Comparison of ENCODE assay signal across 8 mouse cellular contexts in genomic region chr7:126704121-126704980, GRCm38 (mm10). TPM values are rescaled to one million over a fixed set of nuclear protein-coding genes. Genes with fewer than 3 reads are reported as not detected.
DNase-seq lines count a peak whose midpoint lies in the region; ATAC-seq and TF ChIP-seq lines count a peak whose summit lies in the region.

No protein-coding gene starts in this region.

- peak; percentile 82 for ATAC-seq in hindbrain, embryonic 11.5 days (ENCODE audit: low FRiP score)

- no peaks in the 10 kb centered on the region for H3K27me3 ChIP-seq in hindbrain, embryonic 11.5 days (ENCODE audit: control insufficient read depth, insufficient read depth, low read length)

- H3K27ac ChIP-seq in ES-E14 (ENCODE audit: insufficient read depth, low read depth, low read length, poor library complexity, severe bottlenecking) = no peak overlapping the region
- H3K27ac ChIP-seq in hindbrain, embryonic 11.5 days (ENCODE audit: low read depth, low read length) = no peak overlapping the region

- WGBS in hindbrain, embryonic 11.5 days = 3% methylated on average over 38 of the region's 39 CpGs

- H3K36me3 ChIP-seq in ES-E14 (ENCODE audit: control insufficient read depth, insufficient read depth, low read length, poor library complexity, severe bottlenecking) = peaks cover 5% of the 10 kb centered on the region
- H3K36me3 ChIP-seq in hindbrain, embryonic 11.5 days (ENCODE audit: control insufficient read depth, insufficient read depth, low read length) = no peaks in the 10 kb centered on the region

- H3K4me3 ChIP-seq in ES-E14 (ENCODE audit: insufficient read depth in 1 of 2, low read depth in 1 of 2, low read length in 2 of 2, poor library complexity in 1 of 2, severe bottlenecking in 1 of 2) = peak overlapping the region; percentile 61 to 75
- H3K4me3 ChIP-seq in hindbrain, embryonic 11.5 days (ENCODE audit: low read depth, low read length) = peak overlapping the region; percentile 65

- H3K4me1 ChIP-seq in ES-E14 (ENCODE audit: control insufficient read depth in 2 of 2, insufficient read depth in 2 of 2, low read length in 2 of 2, poor library complexity in 1 of 2) = peaks cover 3 to 10% of the 10 kb centered on the region in 2 experiments; a peak in 1 of 4 replicates
- peaks cover 11% of the 10 kb centered on the region for H3K4me1 ChIP-seq in hindbrain, embryonic 11.5 days (replicated peaks; ENCODE audit: control insufficient read depth, insufficient read depth, low read length)

- in situ Hi-C loops in ES-E14 (cut with MboI; ENCODE audit: low sequenced_read_pairs in 2 of 2, unreplicated experiment in 2 of 2) = no loop called here

- no peak for DNase-seq in ES-E14 (ENCODE audit: low read depth, low spot score)
- DNase-seq in cerebellum, adult 11-12 months = peak; percentile 89
- DNase-seq in forelimb bud, embryonic 11.5 days (ENCODE audit: low read depth, low spot score) = peak; percentile 55
- DNase-seq in hindbrain, embryonic 11.5 days (ENCODE audit: low spot score) = peak; percentile 83
- peak; percentile 88 to 93 for DNase-seq in left cerebral cortex, adult 18-20 months (ENCODE audit: low spot score in 2 of 2)
- DNase-seq in lung, postnatal 36 days = peak; percentile 88
- DNase-seq in retina, postnatal 1 day = peak; percentile 84
- peak; percentile 92 to 94 for DNase-seq in thymus, postnatal 36 days

- no peaks in the 10 kb centered on the region for H3K9me3 ChIP-seq in ES-E14 (ENCODE audit: control insufficient read depth, insufficient read depth, low read depth, low read length)
- H3K9me3 ChIP-seq in hindbrain, embryonic 11.5 days (ENCODE audit: control insufficient read depth, low read length) = no peaks in the 10 kb centered on the region

- H3K4me2 ChIP-seq in hindbrain, embryonic 11.5 days (replicated peaks; ENCODE audit: low read depth, low read length) = peak overlapping the region; percentile 92

- H3K9ac ChIP-seq in ES-E14 (ENCODE audit: insufficient read depth, low read depth, low read length, poor library complexity, severe bottlenecking) = peak overlapping the region; percentile 32; the same call in 1 of the 2 replicates
- H3K9ac ChIP-seq in hindbrain, embryonic 11.5 days (ENCODE audit: low read depth, low read length) = peak overlapping the region; percentile 72

TF ChIP-seq in ES-E14, 5 proteins besides CTCF, POLR2A, EP300 and RAD21:
- TF ChIP-seq CHD2 (IDR thresholded peaks at IDR 0.05; ENCODE audit: low read depth, low read length) (no peak), MAFK (IDR thresholded peaks at IDR 0.05; ENCODE audit: insufficient read depth, low read depth, low read length) (no peak), ZC3H11A (IDR thresholded peaks at IDR 0.05; ENCODE audit: borderline replicate concordance, low read depth, low read length) (no peak), ZNF384 (IDR thresholded peaks at IDR 0.05; ENCODE audit: low read depth, low read length) (no peak), HCFC1 (IDR thresholded peaks at IDR 0.05; ENCODE audit: borderline replicate concordance, insufficient read depth, low read length) (no peak)

RNA-seq across cellular contexts. Expression of gene Coro1a, which starts 3.2 kb away (rescaled TPM):
- 4.1 and 10.3 TPM in 2 replicates for total RNA-seq in ES-E14 (2012; rRNA removed)
- polyA plus RNA-seq in hindbrain, embryonic 11.5 days (2014; fragmentation: Nextera tagmentation; extraction: Ambion mirVana) = 45.3 and 47.8 TPM in 2 replicates
- 100 to 1,000 TPM; 161 to 166 TPM for total RNA-seq in left cerebral cortex, adult 18-20 months (2021)

RNA-seq across cellular contexts. Expression of gene Slx1b, which starts 8.8 kb away (rescaled TPM):
- 22.3 and 27.7 TPM in 2 replicates for total RNA-seq in ES-E14 (2012; rRNA removed)
- 9.8 and 10.7 TPM in 2 replicates for polyA plus RNA-seq in hindbrain, embryonic 11.5 days (2014; fragmentation: Nextera tagmentation; extraction: Ambion mirVana)
- total RNA-seq in left cerebral cortex, adult 18-20 months (2021) = 10 to 100 TPM; 14.5 to 15.1 TPM

RNA-seq across cellular contexts. Expression of gene Bola2, which starts 9.2 kb away (rescaled TPM):
- total RNA-seq in ES-E14 (2012; rRNA removed) = 187 and 246 TPM in 2 replicates
- polyA plus RNA-seq in hindbrain, embryonic 11.5 days (2014; fragmentation: Nextera tagmentation; extraction: Ambion mirVana) = 164 and 176 TPM in 2 replicates
- total RNA-seq in left cerebral cortex, adult 18-20 months (2021) = 10 to 100 TPM; 90.5 to 94.8 TPM

RNA-seq across cellular contexts. Expression of gene Sult1a1, which starts 28.1 kb away (rescaled TPM):
- total RNA-seq in ES-E14 (2012; rRNA removed) = 0.22 TPM in 1 of 2 replicates, not detected in the other
- 0.25 and 0.52 TPM in 2 replicates for polyA plus RNA-seq in hindbrain, embryonic 11.5 days (2014; fragmentation: Nextera tagmentation; extraction: Ambion mirVana)
- 10 to 100 TPM in 1 of 2 experiments, 1 to 10 TPM in 1; 8.1 to 12.9 TPM for total RNA-seq in left cerebral cortex, adult 18-20 months (2021)

RNA-seq across cellular contexts. Expression of gene Mapk3, which starts 55.0 kb away (rescaled TPM):
- 31.1 and 42.1 TPM in 2 replicates for total RNA-seq in ES-E14 (2012; rRNA removed)
- 47.2 and 51.8 TPM in 2 replicates for polyA plus RNA-seq in hindbrain, embryonic 11.5 days (2014; fragmentation: Nextera tagmentation; extraction: Ambion mirVana)
- total RNA-seq in left cerebral cortex, adult 18-20 months (2021) = 100 to 1,000 TPM; 157 to 208 TPM

Comparison
In these comparisons a context has a peak if more than half of its experiments do, and no peak if none do; other contexts are left out.
1. RNA of gene Coro1a, which starts 3.2 kb away (total RNA-seq): 161 to 166 TPM in left cerebral cortex, adult 18-20 months; 4.1 to 10.3 TPM in ES-E14; every median in the first group is over 10 times any median in the second.